Mouse (Mus musculus) spleen, postnatal 14 days (tissue): ENCODE results near the gene Cfap20.
"Not testable (repeated sequence)": the region's sequence is repeated elsewhere in the genome, so short reads cannot be mapped to it uniquely, and the experiment has no call there.

Experiments used
- DNase-seq, 2 experiments: peaks; one replicate each; pipeline ENCODE4 v3.0.0; 2021 to 2022; ENCODE audit warnings: low spot score in 2 of 2

Cfap20 gene

GRCm38 (mm10) chr8:95422193-95422810 is 12.4 kb downstream of the Cfap20 start:
- DNase-seq = no peak

GRCm38 (mm10) chr8:95411309-95411972 is 23.2 kb downstream of the Cfap20 start:
- no peak for DNase-seq

DNA sequence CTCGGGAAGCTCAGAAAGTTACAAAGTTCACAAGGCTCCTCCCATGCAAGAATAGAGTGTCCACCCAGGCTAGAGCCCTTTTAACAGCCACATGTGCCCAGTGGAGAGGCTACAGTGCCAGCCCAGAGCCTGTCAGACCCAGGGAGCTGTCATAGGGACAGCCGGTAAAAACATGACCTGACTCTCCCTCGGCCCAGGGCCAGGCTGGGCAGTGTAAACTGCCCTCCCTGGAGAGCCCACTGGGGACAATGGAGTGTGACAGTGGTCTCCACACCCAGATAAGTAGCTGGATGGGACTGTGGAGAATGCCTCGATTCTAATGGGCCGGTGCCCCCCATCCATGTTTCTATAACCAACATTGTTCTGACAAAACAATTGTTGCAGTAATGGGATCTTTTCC is 25.2 kb downstream of the Cfap20 start:
- no peak for DNase-seq

GRCm38 (mm10) chr8:95401091-95401490 is 33.6 kb downstream of the Cfap20 start:
- no peak for DNase-seq

DNA sequence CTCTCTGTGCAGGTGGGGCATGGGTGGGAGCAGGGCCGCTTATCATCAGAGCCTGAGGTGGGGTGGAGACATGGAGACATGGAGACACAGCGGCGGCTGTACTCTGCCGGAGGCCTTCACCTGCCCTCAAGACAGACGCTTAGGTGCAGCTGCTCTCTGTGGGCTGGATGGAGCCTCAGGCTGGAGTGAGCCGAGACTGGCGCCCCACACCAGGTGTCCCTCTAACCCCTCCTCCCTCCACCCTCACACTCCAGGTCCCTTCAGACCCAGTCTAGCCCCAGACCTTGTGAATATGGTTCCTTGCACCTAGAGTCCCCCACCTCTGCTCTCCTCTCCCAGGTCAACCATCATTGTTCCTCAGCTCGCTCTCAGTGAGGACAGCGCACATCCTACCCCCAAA is 35.5 kb downstream of the Cfap20 start:
- no peak for DNase-seq

GRCm38 (mm10) chr8:95397201-95397600 is 37.5 kb downstream of the Cfap20 start:
- no peak for DNase-seq

DNA sequence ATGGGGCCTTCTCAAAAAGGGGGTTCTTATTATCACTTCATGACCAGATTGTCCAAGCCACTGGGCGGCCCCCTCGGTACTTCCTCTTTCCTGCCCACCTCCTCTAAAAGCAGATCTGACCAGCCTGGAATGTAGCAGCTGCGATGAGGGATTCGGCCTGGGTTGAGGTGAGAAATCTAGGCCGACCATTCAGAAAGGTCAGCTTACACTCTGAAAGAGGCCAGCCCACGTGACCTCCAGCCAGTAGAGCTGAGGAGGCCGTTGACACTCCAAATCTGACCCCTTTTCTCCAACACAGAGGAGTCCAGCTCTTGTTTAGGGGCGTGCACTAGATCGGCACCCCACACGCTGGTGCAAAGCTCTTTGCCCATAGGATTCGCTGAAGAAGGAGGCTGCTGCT is 37.9 kb downstream of the Cfap20 start:
- DNase-seq = no peak

- no peak for DNase-seq
Observed at GRCm38 (mm10) chr8:95395186-95395918, 39.3 kb downstream of the Cfap20 start.

GRCm38 (mm10) chr8:95392604-95393003 is 42.1 kb downstream of the Cfap20 start:
- no peak for DNase-seq

DNA sequence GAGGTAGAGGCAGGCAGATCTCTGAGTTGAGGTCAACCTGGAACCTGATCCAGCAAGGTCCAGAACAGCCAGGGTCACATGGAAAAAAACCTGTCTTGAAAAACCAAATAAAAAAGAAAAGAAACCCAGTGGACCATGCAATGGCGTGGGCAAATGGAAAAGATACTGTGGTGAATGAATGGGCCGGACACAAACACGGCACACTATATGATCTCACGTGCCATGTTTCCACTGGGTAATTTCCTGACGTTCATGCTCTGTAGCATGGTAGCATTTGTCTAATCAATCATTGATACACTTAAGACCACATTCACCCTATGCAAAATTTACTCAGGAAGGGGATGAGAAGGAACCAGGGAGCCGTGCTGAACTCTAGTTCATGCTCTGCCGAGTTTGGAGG is 43.6 kb downstream of the Cfap20 start:
- DNase-seq = no peak

GRCm38 (mm10) chr8:95390312-95390711 is 44.4 kb downstream of the Cfap20 start:
- DNase-seq = no peak

GRCm38 (mm10) chr8:95387936-95388335 is 46.7 kb downstream of the Cfap20 start:
- DNase-seq = no peak

GRCm38 (mm10) chr8:95387221-95387620 is 47.4 kb downstream of the Cfap20 start:
- DNase-seq = no peak

DNA sequence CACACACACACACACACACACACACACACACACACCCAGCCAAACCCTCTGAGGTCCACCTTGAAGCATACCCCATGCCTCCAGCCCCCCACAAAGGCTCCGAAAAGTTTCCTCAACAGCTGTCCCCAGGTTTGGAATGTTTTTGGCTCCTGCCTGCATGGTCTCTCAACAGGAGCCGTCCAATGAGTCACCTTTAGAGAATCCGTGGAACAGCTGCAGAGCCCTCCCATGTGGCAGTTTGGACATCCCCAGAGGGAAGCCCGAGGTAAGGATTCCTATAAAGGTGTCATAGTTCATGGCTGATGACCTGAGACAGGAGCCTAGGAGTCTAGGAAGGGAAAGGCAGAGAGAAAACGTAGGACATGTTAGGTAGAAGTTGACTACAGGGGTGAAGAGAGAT is 48.6 kb downstream of the Cfap20 start:
- DNase-seq = no peak

- DNase-seq = no peak
Observed at GRCm38 (mm10) chr8:95384501-95384900, 50.2 kb downstream of the Cfap20 start.

DNA sequence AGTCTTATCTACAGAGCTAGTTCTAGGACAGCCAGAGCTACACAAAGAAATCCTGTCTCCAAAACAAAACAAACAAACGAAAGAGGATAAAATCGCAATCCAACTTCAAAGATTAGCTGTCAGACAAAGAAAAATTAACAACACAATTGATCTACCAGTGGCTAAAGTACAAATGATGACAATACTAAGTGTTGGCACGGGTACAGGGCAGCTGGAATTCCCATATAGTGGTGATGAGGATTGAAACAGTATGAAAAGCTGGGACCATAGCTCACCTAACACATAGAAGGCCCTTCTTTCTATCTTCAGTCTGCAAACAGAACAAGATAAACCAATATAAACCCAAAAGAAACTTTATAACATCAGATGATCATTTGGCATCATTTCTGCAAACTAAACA is 53.1 kb downstream of the Cfap20 start:
- DNase-seq = no peak

GRCm38 (mm10) chr8:95380953-95381352 is 53.7 kb downstream of the Cfap20 start:
- no peak for DNase-seq

GRCm38 (mm10) chr8:95378928-95379327 is 55.7 kb downstream of the Cfap20 start:
- DNase-seq = not testable (repeated sequence)

DNA sequence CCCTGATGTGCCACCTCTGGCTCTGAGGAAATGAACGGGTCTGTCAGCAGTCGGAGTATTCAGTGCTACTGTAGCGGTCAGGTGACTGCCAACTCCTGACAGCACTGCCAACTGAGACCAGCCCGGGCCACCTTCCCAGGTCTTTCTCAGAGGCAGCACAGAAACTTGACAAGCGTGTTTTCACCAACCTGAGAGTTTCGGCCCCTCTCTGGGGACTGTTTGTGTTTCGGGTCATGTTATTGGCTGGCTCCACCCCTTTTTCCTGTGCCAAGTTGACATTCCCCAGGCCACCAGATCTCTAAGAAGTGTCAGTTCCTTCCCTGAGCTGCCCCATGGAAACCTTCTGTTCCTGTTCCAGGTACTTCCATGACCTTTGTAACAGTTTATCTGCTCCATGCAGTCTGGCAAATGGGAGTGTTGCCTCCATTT is 56.8 kb downstream of the Cfap20 start:
- no peak for DNase-seq

- no peak for DNase-seq
Observed at GRCm38 (mm10) chr8:95377101-95377500, 57.6 kb downstream of the Cfap20 start.

DNA sequence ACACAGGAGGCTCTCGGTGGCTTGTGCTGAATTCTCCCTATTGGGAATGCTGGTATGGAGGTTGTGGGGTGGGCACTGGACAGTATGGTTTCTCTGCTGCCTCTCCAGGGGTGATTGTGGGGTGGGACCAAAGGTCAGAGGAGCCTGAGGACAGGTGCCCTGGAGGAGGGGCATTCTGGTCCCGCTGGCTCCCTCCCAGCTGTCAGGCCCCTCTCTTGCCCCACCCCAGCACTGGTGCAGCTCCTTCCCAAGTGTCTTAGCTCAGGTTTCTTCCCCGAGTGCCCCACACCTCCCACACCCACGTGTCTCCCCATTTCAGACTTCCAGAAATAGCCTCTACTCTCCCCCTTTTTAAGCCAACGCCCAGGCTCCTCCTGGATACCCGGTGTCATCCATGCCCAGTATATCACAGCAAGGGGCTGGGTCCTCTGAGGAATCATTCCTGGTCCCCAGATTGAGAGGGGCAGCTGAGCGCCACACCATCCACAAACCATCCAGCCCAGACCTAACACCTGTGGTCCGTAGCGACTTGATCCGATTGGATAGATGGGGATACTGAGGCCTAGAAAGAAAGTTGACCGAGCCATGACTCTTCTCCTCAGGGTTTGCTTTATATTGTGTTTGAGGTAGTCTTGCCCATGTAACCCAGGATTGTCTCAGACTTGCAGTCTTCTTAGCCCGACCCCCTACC is 58.2 kb downstream of the Cfap20 start:
- no peak for DNase-seq

DNA sequence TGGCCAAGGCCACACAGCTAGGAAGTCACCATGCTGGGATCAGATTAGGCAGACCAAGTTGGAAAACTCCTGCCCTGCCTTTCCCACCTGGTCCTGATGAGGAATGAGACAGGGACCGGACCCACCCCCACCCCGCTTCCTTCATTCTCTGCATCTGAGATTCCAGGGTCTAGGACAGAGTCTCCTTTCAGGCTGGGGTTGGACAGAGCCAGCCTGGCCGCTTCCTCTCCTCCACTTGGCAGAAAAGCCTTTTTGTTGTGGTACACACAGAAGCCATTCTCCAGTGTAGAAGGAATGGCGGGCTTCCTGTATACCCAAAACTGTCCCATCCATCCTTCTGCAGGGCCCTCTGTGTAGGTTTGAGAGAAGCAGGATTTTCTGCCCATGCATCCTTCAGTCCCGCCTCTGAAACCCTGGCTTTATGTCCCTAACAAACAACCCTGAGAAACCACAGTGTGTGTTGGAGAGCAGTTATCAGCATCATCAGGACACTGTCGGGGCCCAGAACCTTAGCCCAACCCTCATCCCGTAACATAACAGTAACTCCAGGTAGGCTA is 59.2 kb downstream of the Cfap20 start:
- DNase-seq = no peak
